Mouse (Mus musculus): Measurements from ENCODE around the gene Trpc1. TPM values are rescaled to one million over a fixed set of nuclear protein-coding genes. Genes with fewer than 3 reads are reported as not detected.

The Trpc1 gene
- polyA plus RNA-seq (2014; fragmentation: Nextera tagmentation; extraction: Ambion mirVana), result 11.8 and 12.3 TPM in 2 replicates

GRCm38 (mm10) chr9:95750037-95750511 lies at the start of gene Trpc1:
Trpc1 (minus strand) TSS chr9:95750375.
- Histone ChIP-seq H3K36me3 (replicated peaks; ENCODE audit: control insufficient read depth, insufficient read depth) (no peaks in the 10 kb centered on the region), H3K27me3 (ENCODE audit: control insufficient read depth, insufficient read depth, low read length) (no peaks in the 10 kb centered on the region), H3K4me3 (replicated peaks; ENCODE audit: low read length) (peak within 1 kb of the TSS; percentile 88), H3K4me1 (replicated peaks; ENCODE audit: control insufficient read depth, insufficient read depth, low read length) (peaks cover 20% of the 10 kb centered on the region), H3K4me2 (replicated peaks) (peak within 1 kb of the TSS; percentile 62), H3K9ac (peak within 1 kb of the TSS; percentile 91), H3K27ac (peak within 1 kb of the TSS; percentile 62), H3K9me3 (ENCODE audit: control insufficient read depth, low read length) (no peaks in the 10 kb centered on the region)
- under 1% methylated on average over 42 of the region's 56 CpGs for WGBS
- DNase-seq (ENCODE audit: low spot score), result peak; percentile 85
- ATAC-seq (ENCODE audit: low FRiP score), result peak; percentile 99

DNA sequence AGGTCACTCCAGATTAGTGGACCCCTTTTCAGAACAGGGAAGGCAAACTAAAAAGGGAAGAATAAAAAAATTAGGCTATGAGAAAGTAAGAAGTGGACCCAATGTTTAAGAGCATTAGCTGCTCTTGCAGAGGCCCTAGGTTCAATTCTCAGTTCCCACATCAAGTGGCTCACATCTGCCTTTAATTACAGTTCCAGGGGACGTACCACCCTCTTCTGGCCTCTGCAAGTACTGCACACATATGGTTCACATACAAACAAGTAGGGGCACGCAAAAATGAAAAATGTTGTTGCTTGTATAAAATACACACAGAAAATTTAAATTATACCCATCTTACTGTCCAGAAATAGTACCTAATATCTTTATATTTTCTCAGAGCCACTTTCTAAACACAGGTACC lies 46.1 kb upstream of the Trpc1 start:
- 92% methylated on average over 2 of the region's 2 CpGs for WGBS
- ATAC-seq (ENCODE audit: low FRiP score) (no peak), DNase-seq (ENCODE audit: low spot score) (no peak)
- no peak overlapping the region for H3K9ac ChIP-seq
- H3K4me2 ChIP-seq (replicated peaks), result no peak overlapping the region
- H3K4me1 ChIP-seq (replicated peaks; ENCODE audit: control insufficient read depth, insufficient read depth, low read length), result no peaks in the 10 kb centered on the region
- H3K9me3 ChIP-seq (ENCODE audit: control insufficient read depth, low read length), result no peaks in the 10 kb centered on the region
- H3K4me3 ChIP-seq (replicated peaks; ENCODE audit: low read length), result no peak overlapping the region
- H3K27ac ChIP-seq, result no peak overlapping the region
- no peaks in the 10 kb centered on the region for H3K27me3 ChIP-seq (ENCODE audit: control insufficient read depth, insufficient read depth, low read length)
- no peaks in the 10 kb centered on the region for H3K36me3 ChIP-seq (replicated peaks; ENCODE audit: control insufficient read depth, insufficient read depth)

- DNase-seq (ENCODE audit: low spot score), result no peak
- no peak overlapping the region for H3K9ac ChIP-seq
- H3K4me3 ChIP-seq (replicated peaks; ENCODE audit: low read length), result no peak overlapping the region
- H3K4me1 ChIP-seq (replicated peaks; ENCODE audit: control insufficient read depth, insufficient read depth, low read length), result no peaks in the 10 kb centered on the region
- no peak overlapping the region for H3K4me2 ChIP-seq (replicated peaks)
- no peaks in the 10 kb centered on the region for H3K9me3 ChIP-seq (ENCODE audit: control insufficient read depth, low read length)
- H3K27ac ChIP-seq, result no peak overlapping the region
- no peaks in the 10 kb centered on the region for H3K36me3 ChIP-seq (replicated peaks; ENCODE audit: control insufficient read depth, insufficient read depth)
- no peak for ATAC-seq (ENCODE audit: low FRiP score)
- H3K27me3 ChIP-seq (ENCODE audit: control insufficient read depth, insufficient read depth, low read length), result no peaks in the 10 kb centered on the region
- 45% methylated on average over 5 of the region's 5 CpGs for WGBS
These were observed 45.7 kb upstream of the Trpc1 start for GRCm38 (mm10) chr9:95795844-95796243.

DNA sequence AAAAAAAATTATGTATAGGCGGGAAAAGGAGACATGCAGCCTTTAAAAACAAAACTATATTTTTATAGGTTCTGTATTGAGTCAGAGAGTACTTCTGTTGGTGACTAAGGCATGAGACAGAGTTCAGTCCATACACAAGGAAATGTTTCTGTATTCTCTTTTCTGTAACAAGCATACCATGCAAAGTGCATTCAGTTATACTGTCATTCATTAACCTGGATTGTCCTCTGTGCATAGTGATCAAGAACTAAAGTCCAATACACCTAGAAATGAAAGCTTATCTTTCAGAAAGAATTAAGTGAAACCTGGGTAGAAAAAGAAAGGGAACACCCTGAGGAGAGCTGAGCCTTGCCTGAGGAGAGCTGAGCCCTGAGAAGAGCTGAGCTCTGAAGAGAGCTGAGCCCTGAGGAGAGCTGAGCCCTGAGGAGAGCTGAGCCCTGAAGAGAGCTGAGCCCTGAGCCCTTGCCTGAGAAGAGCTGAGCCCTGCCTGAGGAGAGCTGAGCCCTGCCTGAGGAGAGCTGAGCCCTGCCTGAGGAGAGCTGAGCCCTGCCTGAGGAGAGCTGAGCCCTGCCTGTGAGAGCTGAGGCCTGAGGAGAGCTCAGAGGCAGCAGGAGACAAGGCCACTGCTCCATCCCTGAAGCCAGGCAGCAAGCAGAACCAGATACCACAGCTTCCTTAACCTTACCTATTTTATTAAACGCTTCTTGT lies 45.1 kb upstream of the Trpc1 start:
- no peak overlapping the region for H3K4me3 ChIP-seq (replicated peaks; ENCODE audit: low read length)
- WGBS, result 82% methylated on average over 2 of the region's 2 CpGs
- ATAC-seq (ENCODE audit: low FRiP score), result no peak
- H3K36me3 ChIP-seq (replicated peaks; ENCODE audit: control insufficient read depth, insufficient read depth), result no peaks in the 10 kb centered on the region
- no peak overlapping the region for H3K9ac ChIP-seq
- H3K4me2 ChIP-seq (replicated peaks), result no peak overlapping the region
- no peak for DNase-seq (ENCODE audit: low spot score)
- no peak overlapping the region for H3K27ac ChIP-seq
- H3K4me1 ChIP-seq (replicated peaks; ENCODE audit: control insufficient read depth, insufficient read depth, low read length), result no peaks in the 10 kb centered on the region
- no peaks in the 10 kb centered on the region for H3K9me3 ChIP-seq (ENCODE audit: control insufficient read depth, low read length)
- H3K27me3 ChIP-seq (ENCODE audit: control insufficient read depth, insufficient read depth, low read length), result no peaks in the 10 kb centered on the region

DNA sequence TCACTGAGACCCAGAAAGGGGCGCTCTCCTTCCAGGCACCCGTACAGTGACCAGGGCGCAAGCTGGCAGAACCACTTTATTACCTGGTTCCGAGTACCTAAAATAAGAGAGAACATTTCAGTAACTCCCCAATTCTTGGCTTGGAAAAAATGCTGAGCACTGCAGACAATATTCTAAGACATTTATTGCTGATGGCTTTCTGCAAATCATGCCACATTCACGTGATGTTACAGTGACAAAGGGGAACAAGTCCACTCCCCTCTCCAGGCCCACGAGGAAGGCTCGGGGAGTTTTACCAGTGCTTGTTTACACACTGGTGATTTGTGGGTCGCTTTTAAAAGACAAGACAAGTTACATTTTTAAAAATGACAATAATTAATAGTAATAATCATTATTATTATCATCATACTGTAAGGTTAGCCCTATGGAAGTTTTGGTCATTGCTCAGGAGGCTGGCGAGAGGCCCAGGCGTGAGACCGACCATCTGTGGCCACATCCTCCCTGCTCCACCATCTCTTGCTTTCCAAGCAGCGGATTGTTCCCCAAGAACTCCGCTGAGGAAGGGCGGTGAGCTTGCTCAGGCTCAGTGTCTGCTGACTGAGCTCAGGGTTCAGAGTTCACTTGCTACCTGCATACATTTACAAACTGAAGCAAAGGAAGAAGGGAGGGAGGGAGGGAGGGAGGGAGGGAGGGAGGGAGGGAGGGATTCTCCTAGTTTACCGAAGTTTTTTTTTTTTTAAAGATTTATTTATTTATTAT lies 44.0 kb upstream of the Trpc1 start:
- Histone ChIP-seq H3K9ac (no peak overlapping the region), H3K27ac (no peak overlapping the region), H3K4me1 (replicated peaks; ENCODE audit: control insufficient read depth, insufficient read depth, low read length) (no peaks in the 10 kb centered on the region), H3K27me3 (ENCODE audit: control insufficient read depth, insufficient read depth, low read length) (no peaks in the 10 kb centered on the region), H3K9me3 (ENCODE audit: control insufficient read depth, low read length) (no peaks in the 10 kb centered on the region), H3K4me3 (replicated peaks; ENCODE audit: low read length) (no peak overlapping the region), H3K4me2 (replicated peaks) (no peak overlapping the region), H3K36me3 (replicated peaks; ENCODE audit: control insufficient read depth, insufficient read depth) (no peaks in the 10 kb centered on the region)
- DNase-seq (ENCODE audit: low spot score) (no peak), ATAC-seq (ENCODE audit: low FRiP score) (no peak)
- WGBS, result 93% methylated on average over 15 of the region's 15 CpGs

DNA sequence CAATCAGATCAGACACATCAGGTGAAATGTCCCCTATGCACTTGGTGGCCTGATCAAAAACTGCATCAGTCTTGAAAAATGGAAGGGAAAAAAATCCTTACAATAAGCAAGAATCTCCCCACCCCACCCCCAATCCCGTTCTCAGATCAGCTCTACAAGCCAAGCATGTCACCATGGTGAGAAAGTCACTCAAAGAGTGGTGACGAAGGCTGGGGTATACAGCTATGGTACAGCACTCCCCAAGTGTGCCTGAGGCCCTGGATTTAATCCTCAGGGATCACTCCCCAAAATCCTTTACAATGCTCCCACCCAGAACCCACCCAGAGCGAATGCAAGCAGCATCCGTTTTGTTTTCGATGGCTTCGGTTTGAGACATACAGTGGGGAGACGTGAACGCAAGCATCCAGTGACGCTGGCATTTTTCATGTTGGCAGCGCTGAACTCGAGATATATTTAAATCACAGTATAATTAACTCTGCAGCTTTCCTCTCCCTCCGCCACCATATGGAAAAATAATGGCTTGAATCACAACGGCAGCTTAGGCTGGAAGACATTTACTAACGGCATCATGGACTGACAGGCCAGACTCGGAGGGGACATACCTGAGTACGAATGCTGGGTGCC lies 34.8 kb upstream of the Trpc1 start:
- H3K4me3 ChIP-seq (replicated peaks; ENCODE audit: low read length), result no peak overlapping the region
- no peaks in the 10 kb centered on the region for H3K36me3 ChIP-seq (replicated peaks; ENCODE audit: control insufficient read depth, insufficient read depth)
- no peaks in the 10 kb centered on the region for H3K27me3 ChIP-seq (ENCODE audit: control insufficient read depth, insufficient read depth, low read length)
- H3K9me3 ChIP-seq (ENCODE audit: control insufficient read depth, low read length), result no peaks in the 10 kb centered on the region
- no peak overlapping the region for H3K4me2 ChIP-seq (replicated peaks)
- H3K9ac ChIP-seq, result no peak overlapping the region
- DNase-seq (ENCODE audit: low spot score) (no peak), ATAC-seq (ENCODE audit: low FRiP score) (no peak)
- 69% methylated on average over 16 of the region's 16 CpGs for WGBS
- H3K4me1 ChIP-seq (replicated peaks; ENCODE audit: control insufficient read depth, insufficient read depth, low read length), result no peaks in the 10 kb centered on the region
- no peak overlapping the region for H3K27ac ChIP-seq

DNA sequence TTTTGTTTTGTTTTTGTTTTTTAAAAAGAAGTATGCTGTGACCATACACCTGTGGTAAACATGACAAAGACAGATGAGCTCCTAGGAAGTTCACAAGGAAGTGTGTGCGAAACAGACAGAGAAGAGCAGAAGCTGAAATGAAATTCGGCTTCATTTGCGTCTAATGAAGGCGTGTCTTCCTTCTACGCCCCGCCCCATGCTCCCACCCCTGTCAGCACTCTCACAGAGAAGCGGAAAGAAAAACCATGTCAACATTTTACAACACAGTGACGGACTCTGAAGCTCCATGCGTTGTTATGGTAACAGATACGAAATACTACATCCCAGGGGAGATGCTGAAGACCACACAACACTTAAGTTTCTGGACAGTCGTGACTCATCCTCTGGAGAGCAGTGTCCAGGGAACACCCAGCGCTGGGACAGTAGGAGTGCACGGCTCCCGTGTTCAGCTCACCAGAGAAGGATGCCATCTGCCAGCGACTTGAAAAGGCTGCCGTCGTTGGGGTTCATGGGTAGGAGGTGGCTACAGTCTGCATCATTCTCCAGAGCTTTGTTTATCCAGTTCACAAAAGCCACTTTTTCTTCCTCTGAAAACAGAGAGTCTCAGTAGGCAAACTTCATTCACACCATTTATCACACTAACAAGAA lies 33.6 kb upstream of the Trpc1 start:
- Histone ChIP-seq H3K27ac (no peak overlapping the region), H3K9me3 (ENCODE audit: control insufficient read depth, low read length) (no peaks in the 10 kb centered on the region), H3K4me1 (replicated peaks; ENCODE audit: control insufficient read depth, insufficient read depth, low read length) (no peaks in the 10 kb centered on the region), H3K9ac (no peak overlapping the region), H3K4me3 (replicated peaks; ENCODE audit: low read length) (no peak overlapping the region), H3K4me2 (replicated peaks) (no peak overlapping the region), H3K36me3 (replicated peaks; ENCODE audit: control insufficient read depth, insufficient read depth) (no peaks in the 10 kb centered on the region), H3K27me3 (ENCODE audit: control insufficient read depth, insufficient read depth, low read length) (no peaks in the 10 kb centered on the region)
- DNase-seq (ENCODE audit: low spot score) (no peak), ATAC-seq (ENCODE audit: low FRiP score) (no peak)
- WGBS, result 67% methylated on average over 17 of the region's 17 CpGs

- no peaks in the 10 kb centered on the region for H3K36me3 ChIP-seq (replicated peaks; ENCODE audit: control insufficient read depth, insufficient read depth)
- no peak overlapping the region for H3K4me3 ChIP-seq (replicated peaks; ENCODE audit: low read length)
- no peaks in the 10 kb centered on the region for H3K4me1 ChIP-seq (replicated peaks; ENCODE audit: control insufficient read depth, insufficient read depth, low read length)
- no peaks in the 10 kb centered on the region for H3K27me3 ChIP-seq (ENCODE audit: control insufficient read depth, insufficient read depth, low read length)
- WGBS, result 81% methylated on average over 2 of the region's 2 CpGs
- H3K4me2 ChIP-seq (replicated peaks), result no peak overlapping the region
- H3K9ac ChIP-seq, result no peak overlapping the region
- ATAC-seq (ENCODE audit: low FRiP score) (no peak), DNase-seq (ENCODE audit: low spot score) (no peak)
- no peak overlapping the region for H3K27ac ChIP-seq
- H3K9me3 ChIP-seq (ENCODE audit: control insufficient read depth, low read length), result no peaks in the 10 kb centered on the region
These were observed 21.5 kb upstream of the Trpc1 start for GRCm38 (mm10) chr9:95771671-95772070.

DNA sequence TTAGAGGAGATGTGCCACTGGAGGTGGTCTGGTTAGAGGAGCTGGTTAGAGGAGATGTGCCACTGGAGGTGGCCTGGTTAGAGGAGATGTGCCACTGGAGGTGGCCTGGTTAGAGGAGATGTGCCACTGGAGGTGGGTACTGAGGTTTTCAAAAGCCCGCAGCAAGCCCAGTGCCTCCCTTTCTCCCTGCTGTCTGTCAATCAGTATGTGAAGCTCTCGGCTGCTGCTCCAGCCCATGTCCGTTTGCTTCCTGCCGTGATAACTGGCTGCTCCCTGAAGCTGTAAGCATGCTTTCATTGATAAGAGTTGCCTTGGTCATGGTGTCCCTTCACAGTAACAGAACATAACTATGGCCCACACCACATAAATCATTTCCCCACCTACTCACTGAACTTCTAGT lies 13.0 kb upstream of the Trpc1 start:
- Histone ChIP-seq H3K27me3 (ENCODE audit: control insufficient read depth, insufficient read depth, low read length) (no peaks in the 10 kb centered on the region), H3K4me2 (replicated peaks) (no peak overlapping the region), H3K4me1 (replicated peaks; ENCODE audit: control insufficient read depth, insufficient read depth, low read length) (no peaks in the 10 kb centered on the region), H3K36me3 (replicated peaks; ENCODE audit: control insufficient read depth, insufficient read depth) (no peaks in the 10 kb centered on the region), H3K27ac (no peak overlapping the region), H3K9ac (no peak overlapping the region), H3K9me3 (ENCODE audit: control insufficient read depth, low read length) (no peaks in the 10 kb centered on the region), H3K4me3 (replicated peaks; ENCODE audit: low read length) (no peak overlapping the region)
- no peak for DNase-seq (ENCODE audit: low spot score)
- 86% methylated on average over 4 of the region's 4 CpGs for WGBS
- ATAC-seq (ENCODE audit: low FRiP score), result no peak

All from hindbrain, embryonic 14.5 days (tissue).